Mouse (Mus musculus) left cerebral cortex, postnatal 14 days (tissue): ENCODE results near the gene Pkp2. TPM values are rescaled to one million over a fixed set of nuclear protein-coding genes. Genes with fewer than 3 reads are reported as not detected.
"Not testable (repeated sequence)": the region's sequence is repeated elsewhere in the genome, so short reads cannot be mapped to it uniquely, and the experiment has no call there.

Experiments
- DNase-seq, 2 experiments: peaks; one replicate each; pipeline ENCODE4 v3.0.0; 2021 to 2022; ENCODE audit warnings: low spot score in 2 of 2, mixed read lengths in 1 of 2
- intact Hi-C: fragments of 180-260 bp; cut with DNase I; formaldehyde crosslinking; loops from one replicate; pipeline ENCODE4 v1.15.1; 2025
- long read RNA-seq, 2 experiments: library from polyadenylated mRNA; stranded (forward); transcript quantifications; one replicate each; pipeline ENCODE4 v2.0.0; 2021
- total RNA-seq, 2 experiments: library from RNA; stranded (reverse); gene quantifications; 2 replicates each; pipeline ENCODE4 v1.2.3; 2021

Pkp2 gene
- total RNA-seq = 1 to 10 TPM; 3.3 to 4.8 TPM
- long read RNA-seq, experiment 1, partial matches to known transcripts = 3 of 5 reads
- long read RNA-seq, experiment 1, other reads (novel, unspliced or antisense) = 0 of 5 reads
- long read RNA-seq, experiment 2, partial matches to known transcripts = 1 of 5 reads
- long read RNA-seq, experiment 2, other reads (novel, unspliced or antisense) = 1 of 5 reads

GRCm38 (mm10) chr16:16213079-16213760, at the start of gene Pkp2:
TSS of gene Pkp2 (plus strand) at chr16:16213318.
- intact Hi-C loops = no loop called here
- peak in 1 of 2 experiments; percentile 32 for DNase-seq

- DNase-seq = no peak
- intact Hi-C loops = no loop called here
These were observed 15.7 kb upstream of the Pkp2 start for GRCm38 (mm10) chr16:16197374-16197773.

- peak; percentile 39 to 44 for DNase-seq
- intact Hi-C loops = loop anchor here (2.0 kb wide), 1 partner anchor 101 kb away; the partner anchor contains the start of gene Yars2
These were observed 11.1 kb upstream of the Pkp2 start for GRCm38 (mm10) chr16:16201991-16202390.

- DNase-seq = no peak
- intact Hi-C loops = no loop called here
These were observed 8.5 kb upstream of the Pkp2 start for GRCm38 (mm10) chr16:16204648-16205047.

GRCm38 (mm10) chr16:16212723-16213078, 417 bp upstream of the Pkp2 start:
- peak; percentile 22 to 49 for DNase-seq
- intact Hi-C loops = no loop called here

GRCm38 (mm10) chr16:16213761-16214305, 715 bp downstream of the Pkp2 start:
- intact Hi-C loops = no loop called here
- no peak for DNase-seq

GRCm38 (mm10) chr16:16215645-16216387, 2.7 kb downstream of the Pkp2 start:
- DNase-seq = no peak
- intact Hi-C loops = no loop called here

GRCm38 (mm10) chr16:16216934-16217333, 3.8 kb downstream of the Pkp2 start:
- intact Hi-C loops = no loop called here

GRCm38 (mm10) chr16:16219835-16220234, 6.7 kb downstream of the Pkp2 start:
- no peak for DNase-seq
- intact Hi-C loops = no loop called here

More at GRCm38 (mm10) chr16:16216934-16217333, 3.8 kb downstream of the Pkp2 start:
- DNase-seq = no peak

GRCm38 (mm10) chr16:16222651-16223050, 9.5 kb downstream of the Pkp2 start:
- no peak for DNase-seq
- intact Hi-C loops = no loop called here

GRCm38 (mm10) chr16:16224506-16224924, 11.4 kb downstream of the Pkp2 start:
- intact Hi-C loops = no loop called here
- no peak for DNase-seq

- intact Hi-C loops = no loop called here
- no peak for DNase-seq
These were observed 12.7 kb downstream of the Pkp2 start for GRCm38 (mm10) chr16:16225828-16226227.

- no peak for DNase-seq
- intact Hi-C loops = no loop called here
These were observed 17.3 kb downstream of the Pkp2 start for GRCm38 (mm10) chr16:16230439-16230838.

GRCm38 (mm10) chr16:16233919-16234318, 20.8 kb downstream of the Pkp2 start:
- intact Hi-C loops = no loop called here
- no peak for DNase-seq

- DNase-seq, intact Hi-C loops: not testable (repeated sequence)
These were observed 23.6 kb downstream of the Pkp2 start for GRCm38 (mm10) chr16:16236681-16237080.

GRCm38 (mm10) chr16:16238356-16238755, 25.2 kb downstream of the Pkp2 start:
- no peak for DNase-seq
- intact Hi-C loops = no loop called here

- intact Hi-C loops = no loop called here
- DNase-seq = no peak
These were observed 31.6 kb downstream of the Pkp2 start for GRCm38 (mm10) chr16:16244711-16245110.

GRCm38 (mm10) chr16:16250470-16250869, 37.4 kb downstream of the Pkp2 start:
- no peak for DNase-seq
- intact Hi-C loops = no loop called here

GRCm38 (mm10) chr16:16253326-16254074, 40.4 kb downstream of the Pkp2 start:
- intact Hi-C loops = no loop called here
- DNase-seq = no peak

GRCm38 (mm10) chr16:16255217-16255616, 42.1 kb downstream of the Pkp2 start:
- intact Hi-C loops = no loop called here
- DNase-seq = no peak
